ENCODE assay signal across 28 mouse cellular contexts in genomic region chr9:34443950-34444349, GRCm38 (mm10). TPM values are rescaled to one million over a fixed set of nuclear protein-coding genes. Genes with fewer than 3 reads are reported as not detected.
A peak's percentile ranks its signal among the peaks of the same experiment; 100 is the strongest.
DNase-seq lines count a peak whose midpoint lies in the region; ATAC-seq and TF ChIP-seq lines count a peak whose summit lies in the region.
"Had no signal": no experiment of that assay in that cellular context is flagged by ENCODE, and none has a peak within 500 bp of the region (broad histone marks: within the 10 kb centered on the region; RNA-seq: fewer than 3 reads in every experiment).

No protein-coding gene starts in this region.

- H3K36me3 ChIP-seq in C2C12 (ENCODE audit: control insufficient read depth, insufficient read depth) = no peaks in the 10 kb centered on the region
- H3K36me3 ChIP-seq in intestine, embryonic 15.5 days = no peaks in the 10 kb centered on the region
- H3K36me3 ChIP-seq: embryonic facial prominence, embryonic 13.5 days; embryonic facial prominence, embryonic 15.5 days; forebrain, embryonic 10.5 days; forebrain, embryonic 12.5 days had no signal

- WGBS in intestine, embryonic 15.5 days = 70% methylated on average over 4 of the region's 4 CpGs

- H3K4me3 ChIP-seq in C2C12 (ENCODE audit: insufficient read depth, poor library complexity, severe bottlenecking) = no peak overlapping the region
- H3K4me3 ChIP-seq in intestine, embryonic 15.5 days (replicated peaks) = no peak overlapping the region
- H3K4me3 ChIP-seq: embryonic facial prominence, embryonic 13.5 days; embryonic facial prominence, embryonic 15.5 days; erythroblast, embryonic 14.5 days; forebrain, embryonic 10.5 days; forebrain, embryonic 12.5 days had no signal

- ATAC-seq in frontal cortex, adult (ENCODE audit: low TSS enrichment) = peak; percentile 65
- no peak for ATAC-seq in intestine, embryonic 15.5 days
- ATAC-seq: activated CD4-positive, CD25-positive, alpha-beta regulatory T cell, adult 4 months; forebrain, embryonic 14.5 days; forebrain, embryonic 16.5 days; Patski had no signal

- no peak overlapping the region for H3K4me2 ChIP-seq in intestine, embryonic 15.5 days (replicated peaks)
- H3K4me2 ChIP-seq: embryonic facial prominence, embryonic 13.5 days; embryonic facial prominence, embryonic 15.5 days; forebrain, embryonic 12.5 days had no signal

- no peaks in the 10 kb centered on the region for H3K79me3 ChIP-seq in C2C12 (ENCODE audit: low read depth)

- H3K27ac ChIP-seq in intestine, embryonic 15.5 days = no peak overlapping the region
- H3K27ac ChIP-seq: embryonic facial prominence, embryonic 13.5 days; embryonic facial prominence, embryonic 15.5 days; forebrain, embryonic 10.5 days; forebrain, embryonic 12.5 days had no signal

- no peak for TF ChIP-seq CTCF in C2C12 (IDR thresholded peaks at IDR 0.05; ENCODE audit: control insufficient read depth, insufficient read depth, insufficient read length)

- H3K4me1 ChIP-seq in intestine, embryonic 15.5 days (replicated peaks) = no peaks in the 10 kb centered on the region
- H3K4me1 ChIP-seq: embryonic facial prominence, embryonic 15.5 days had no signal

- no peaks in the 10 kb centered on the region for H3K27me3 ChIP-seq in C2C12 (ENCODE audit: control insufficient read depth, insufficient read depth, insufficient read length)
- H3K27me3 ChIP-seq in intestine, embryonic 15.5 days (replicated peaks) = no peaks in the 10 kb centered on the region
- H3K27me3 ChIP-seq: embryonic facial prominence, embryonic 13.5 days; embryonic facial prominence, embryonic 15.5 days; forebrain, embryonic 12.5 days; Patski had no signal

- H3K9ac ChIP-seq in intestine, embryonic 15.5 days = no peak overlapping the region
- H3K9ac ChIP-seq: embryonic facial prominence, embryonic 13.5 days; embryonic facial prominence, embryonic 15.5 days; forebrain, embryonic 12.5 days had no signal

- no peak for DNase-seq in frontal cortex, postnatal 25 days (ENCODE audit: low spot score in 2 of 2)
- DNase-seq in 3T3-L1 (ENCODE audit: low read depth, low spot score) = peak; percentile 46
- peak; percentile 73 for DNase-seq in brain, adult 2 months (ENCODE audit: low read depth, low spot score)
- no peak for DNase-seq in adrenal gland, adult 8-10 months
- DNase-seq in adrenal gland, postnatal 14 days = no peak
- DNase-seq: adrenal gland, postnatal 25 days; B cell, adult 2 months; cerebellum, adult 11 months; cerebellum, adult 18-20 months; cerebellum, adult 8-10 months; cerebellum, adult 9-11 months; cerebellum, postnatal 14 days; cerebellum, postnatal 36 days; embryo, embryonic 11 days had no signal

- no peak overlapping the region for H3ac ChIP-seq in C2C12 (ENCODE audit: control insufficient read depth, insufficient read length, low read depth)

- no peaks in the 10 kb centered on the region for H3K9me3 ChIP-seq in intestine, embryonic 15.5 days
- H3K9me3 ChIP-seq: embryonic facial prominence, embryonic 13.5 days; embryonic facial prominence, embryonic 15.5 days; forebrain, embryonic 10.5 days; forebrain, embryonic 12.5 days had no signal

- no peaks in the 10 kb centered on the region for H3K79me2 ChIP-seq in C2C12 (ENCODE audit: control insufficient read depth, insufficient read depth)

TF ChIP-seq in C2C12, 6 proteins besides CTCF, POLR2A, EP300 and RAD21:
- no peak for TF ChIP-seq MYOD1 (IDR thresholded peaks at IDR 0.05; ENCODE audit: control insufficient read depth, insufficient read length, low read depth)
- TF ChIP-seq FOSL1 (IDR thresholded peaks at IDR 0.05; ENCODE audit: insufficient read depth, low read length, poor library complexity, severe bottlenecking) = peak; percentile 62
- no peak for TF ChIP-seq MYOG (IDR thresholded peaks at IDR 0.05; ENCODE audit: control insufficient read depth, extremely low read depth, insufficient read length)
- no peak for TF ChIP-seq MAX (IDR thresholded peaks at IDR 0.05)
- TF ChIP-seq USF1 (IDR thresholded peaks at IDR 0.05; ENCODE audit: low read depth) = peak; percentile 16
- no peak for TF ChIP-seq CEBPB (IDR thresholded peaks at IDR 0.05; ENCODE audit: low read depth)

RNA-seq across cellular contexts. Expression of gene Kirrel3, which starts 41.7 kb away (rescaled TPM):
- polyA plus RNA-seq in C2C12 (2012; fragmentation: generic; extraction: Trizol) = 5.2 TPM
- polyA plus RNA-seq in intestine, embryonic 15.5 days (2015; fragmentation: Nextera tagmentation; extraction: Ambion mirVana) = 2.0 and 2.2 TPM in 2 replicates
- total RNA-seq in adrenal gland, adult 8-10 months (2022) = 1 to 10 TPM in 2 of 4 experiments, under 1 TPM in 2; 0.41 to 1.6 (median 0.80) TPM
- 1.2 and 1.9 TPM in 2 replicates for total RNA-seq in adrenal gland, postnatal 14 days (2021)
- total RNA-seq: common myeloid progenitor, adult 5-6 weeks; MEL had no signal
- polyA plus RNA-seq: activated CD4-positive, CD25-positive, alpha-beta regulatory T cell, adult 4 months; erythroblast, embryonic 14.5 days had no signal

Comparison
In these comparisons a context has a peak if more than half of its experiments do, and no peak if none do; other contexts are left out.
1. DNase-seq: peak in 3T3-L1 (single experiment) and brain, adult 2 months (single experiment); none in frontal cortex, postnatal 25 days (0 of 2), adrenal gland, adult 8-10 months (single experiment) and adrenal gland, postnatal 14 days (single experiment).